Mouse (Mus musculus): ENCODE measurements around the gene Gm10128.
"Not testable (repeated sequence)": the region's sequence is repeated elsewhere in the genome, so short reads cannot be mapped to it uniquely, and the experiment has no call there.

Gene Gm10128

GRCm38 (mm10) chr14:7643872-7644271 lies at the start of gene Gm10128:
Gene Gm10128 (minus strand): TSS chr14:7643972.
- DNase-seq (ENCODE audit: low spot score in 2 of 2): not testable (repeated sequence)

- DNase-seq (ENCODE audit: low spot score in 2 of 2): not testable (repeated sequence)
Observed at GRCm38 (mm10) chr14:7681170-7681569, 37.4 kb upstream of the Gm10128 start.

- DNase-seq (ENCODE audit: low spot score in 2 of 2): not testable (repeated sequence)
Observed at GRCm38 (mm10) chr14:7662491-7662890, 18.7 kb upstream of the Gm10128 start.

GRCm38 (mm10) chr14:7658101-7659074 lies 14.6 kb upstream of the Gm10128 start:
- DNase-seq (ENCODE audit: low spot score in 2 of 2): not testable (repeated sequence)

GRCm38 (mm10) chr14:7657456-7657855 lies 13.7 kb upstream of the Gm10128 start:
- DNase-seq (ENCODE audit: low spot score in 2 of 2): not testable (repeated sequence)

GRCm38 (mm10) chr14:7595492-7595891 lies 48.3 kb downstream of the Gm10128 start, which contains the start of gene Gm10338:
Gene Gm10338 (minus strand): TSS chr14:7595592.
- DNase-seq (ENCODE audit: low spot score in 2 of 2): not testable (repeated sequence)

Measured in spleen, postnatal 10 days (tissue).